Mouse (Mus musculus) neural tube, embryonic 11.5 days (tissue): ENCODE data around the gene Cdon. TPM values are rescaled to one million over a fixed set of nuclear protein-coding genes. Genes with fewer than 3 reads are reported as not detected.
A peak's percentile ranks its signal among the peaks of the same experiment; 100 is the strongest.

ENCODE experiments used
- ATAC-seq: fragments of 200-750 bp; cut with Nextera tagmentation; 2 replicates; pipeline ENCODE4 v1.8.0; 2017; ENCODE audit warnings: moderate number of reproducible peaks, mild to moderate bottlenecking, moderate TSS enrichment, moderate library complexity; ENCODE audit not compliant: insufficient read depth, low FRiP score, low TSS enrichment
- DNase-seq: peaks from one replicate; pipeline ENCODE4 v3.0.0-alpha.2; 2015; ENCODE audit warnings: low spot score
- H3K27ac ChIP-seq: fragments of 300-500 bp; sonication (generic); 2 replicates; pipeline ENCODE4 v1.5.1; 2014; ENCODE audit warnings: low read depth, mild to moderate bottlenecking, low read length
- H3K27me3 ChIP-seq: fragments of 300-500 bp; sonication (generic); 2 replicates; pipeline ENCODE4 v1.6.1; 2014; ENCODE audit warnings: mild to moderate bottlenecking, low read length, mixed read lengths; ENCODE audit not compliant: control insufficient read depth, insufficient read depth
- H3K36me3 ChIP-seq: fragments of 300-500 bp; sonication (generic); 2 replicates; pipeline ENCODE4 v1.6.1; 2014; ENCODE audit warnings: mild to moderate bottlenecking, low read length, moderate library complexity, mixed read lengths; ENCODE audit not compliant: control insufficient read depth, insufficient read depth
- H3K4me1 ChIP-seq: fragments of 300-500 bp; sonication (generic); 2 replicates; pipeline ENCODE4 v1.6.1; 2014; ENCODE audit warnings: low read length, mixed read lengths; ENCODE audit not compliant: control insufficient read depth, insufficient read depth
- H3K4me2 ChIP-seq: fragments of 300-500 bp; sonication (generic); 2 replicates; pipeline ENCODE4 v1.6.1; 2014; ENCODE audit warnings: low read depth, mild to moderate bottlenecking, moderate library complexity
- H3K4me3 ChIP-seq: fragments of 300-500 bp; sonication (generic); 2 replicates; pipeline ENCODE4 v1.5.1; 2014; ENCODE audit warnings: low read depth, low read length
- H3K9ac ChIP-seq: fragments of 300-500 bp; sonication (generic); 2 replicates; pipeline ENCODE4 v1.6.1; 2014; ENCODE audit warnings: mild to moderate bottlenecking, low read length
- H3K9me3 ChIP-seq: fragments of 300-500 bp; sonication (generic); 2 replicates; pipeline ENCODE4 v1.6.1; 2016; ENCODE audit warnings: low read length; ENCODE audit not compliant: control insufficient read depth
- WGBS: fragments of 180-500 bp; shearing (Covaris S2); extraction: QIAGEN DNeasy Blood & Tissue Kit; methylation state at CpG from one replicate; pipeline ENCODE4 v1.1.7; 2014; 5-methylcytosine and 5-hydroxymethylcytosine counted together
- polyA plus RNA-seq: library from polyadenylated mRNA; unstranded; fragments of >200 nt; fragmentation: Nextera tagmentation; extraction: Ambion mirVana; gene quantifications from 2 replicates; pipeline ENCODE4 v1.2.1, GENCODE M21; 2014

Cdon gene
- polyA plus RNA-seq, result 8.5 and 11.5 TPM in 2 replicates

GRCm38 (mm10) chr9:35420805-35421719, at the start of gene Cdon:
TSS of gene Cdon (plus strand) at chr9:35421128.
- Histone ChIP-seq H3K4me3 (peak within 1 kb of the TSS; percentile 93), H3K36me3 (no peaks in the 10 kb centered on the region), H3K27me3 (no peaks in the 10 kb centered on the region), H3K4me2 (peak within 1 kb of the TSS; percentile 69), H3K27ac (peak within 1 kb of the TSS; percentile 99), H3K9me3 (no peaks in the 10 kb centered on the region), H3K4me1 (peaks cover 13% of the 10 kb centered on the region), H3K9ac (peak within 1 kb of the TSS; percentile 96)
- ATAC-seq (peak; percentile 91), DNase-seq (peak; percentile 95)
- under 1% methylated on average over 76 of the region's 97 CpGs for WGBS

- H3K27ac ChIP-seq, result peak overlapping the region; percentile 74
Observed at GRCm38 (mm10) chr9:35372324-35373101, 48.4 kb upstream of the Cdon start.

GRCm38 (mm10) chr9:35377916-35378315, 43.0 kb upstream of the Cdon start:
- ATAC-seq (no peak), DNase-seq (no peak)
- no peak overlapping the region for H3K4me2 ChIP-seq
- no peak overlapping the region for H3K9ac ChIP-seq
- peaks cover 3% of the 10 kb centered on the region for H3K4me1 ChIP-seq
- WGBS, result 87% methylated on average over 2 of the region's 2 CpGs
- H3K36me3 ChIP-seq, result no peaks in the 10 kb centered on the region
- H3K27ac ChIP-seq, result no peak overlapping the region
- H3K9me3 ChIP-seq, result no peaks in the 10 kb centered on the region
- H3K4me3 ChIP-seq, result no peak overlapping the region
- no peaks in the 10 kb centered on the region for H3K27me3 ChIP-seq

More at GRCm38 (mm10) chr9:35372324-35373101, 48.4 kb upstream of the Cdon start:
- DNase-seq (peak; percentile 83), ATAC-seq (peak; percentile 90)
- H3K27me3 ChIP-seq, result no peaks in the 10 kb centered on the region
- H3K4me3 ChIP-seq, result no peak overlapping the region
- 6% methylated on average over 9 of the region's 9 CpGs for WGBS
- no peaks in the 10 kb centered on the region for H3K9me3 ChIP-seq
- H3K4me2 ChIP-seq, result peak overlapping the region; percentile 19; the same call in 1 of the 2 replicates
- no peaks in the 10 kb centered on the region for H3K36me3 ChIP-seq
- H3K9ac ChIP-seq, result no peak overlapping the region
- peaks cover 13% of the 10 kb centered on the region for H3K4me1 ChIP-seq

GRCm38 (mm10) chr9:35378991-35379390, 41.9 kb upstream of the Cdon start:
- H3K4me1 ChIP-seq, result no peaks in the 10 kb centered on the region
- DNase-seq (no peak), ATAC-seq (no peak)
- H3K4me3 ChIP-seq, result no peak overlapping the region
- 60% methylated on average over 3 of the region's 3 CpGs for WGBS
- H3K9ac ChIP-seq, result no peak overlapping the region
- no peak overlapping the region for H3K4me2 ChIP-seq
- H3K27me3 ChIP-seq, result no peaks in the 10 kb centered on the region
- no peak overlapping the region for H3K27ac ChIP-seq
- H3K9me3 ChIP-seq, result no peaks in the 10 kb centered on the region
- H3K36me3 ChIP-seq, result no peaks in the 10 kb centered on the region

- H3K4me2 ChIP-seq, result no peak overlapping the region
- H3K9ac ChIP-seq, result no peak overlapping the region
- ATAC-seq, result no peak
- H3K4me3 ChIP-seq, result no peak overlapping the region
- 69% methylated on average over 7 of the region's 7 CpGs for whole genome bisulfite sequencing
- no peaks in the 10 kb centered on the region for H3K36me3 ChIP-seq
- peaks cover 2% of the 10 kb centered on the region; the same call in 1 of the 2 replicates for H3K4me1 ChIP-seq
- no peak overlapping the region for H3K27ac ChIP-seq
- no peaks in the 10 kb centered on the region for H3K9me3 ChIP-seq
- no peaks in the 10 kb centered on the region for H3K27me3 ChIP-seq
- no peak for DNase-seq
Observed at GRCm38 (mm10) chr9:35399896-35400295, 21.0 kb upstream of the Cdon start.

- H3K9ac ChIP-seq, result no peak overlapping the region
- H3K4me3 ChIP-seq, result no peak overlapping the region
- WGBS, result 14% methylated on average over 7 of the region's 7 CpGs
- peaks cover 2% of the 10 kb centered on the region; the same call in 1 of the 2 replicates for H3K4me1 ChIP-seq
- no peaks in the 10 kb centered on the region for H3K36me3 ChIP-seq
- no peak overlapping the region for H3K27ac ChIP-seq
- no peaks in the 10 kb centered on the region for H3K27me3 ChIP-seq
- no peaks in the 10 kb centered on the region for H3K9me3 ChIP-seq
- DNase-seq, result no peak
- ATAC-seq, result no peak
- H3K4me2 ChIP-seq, result no peak overlapping the region
Observed at GRCm38 (mm10) chr9:35400398-35400797, 20.5 kb upstream of the Cdon start.

- Histone ChIP-seq H3K27me3 (no peaks in the 10 kb centered on the region), H3K4me3 (no peak overlapping the region), H3K9me3 (no peaks in the 10 kb centered on the region), H3K27ac (no peak overlapping the region), H3K4me1 (peaks cover 2% of the 10 kb centered on the region; the same call in 1 of the 2 replicates), H3K4me2 (no peak overlapping the region), H3K9ac (no peak overlapping the region), H3K36me3 (no peaks in the 10 kb centered on the region)
- ATAC-seq (no peak), DNase-seq (peak; percentile 45)
- 3% methylated on average over 9 of the region's 9 CpGs for WGBS
Observed at GRCm38 (mm10) chr9:35400831-35401230, 20.1 kb upstream of the Cdon start.

GRCm38 (mm10) chr9:35402584-35402991, 18.3 kb upstream of the Cdon start:
- no peak overlapping the region for H3K4me3 ChIP-seq
- H3K4me1 ChIP-seq, result peaks cover 2% of the 10 kb centered on the region; the same call in 1 of the 2 replicates
- 28% methylated on average over 4 of the region's 4 CpGs for WGBS
- no peaks in the 10 kb centered on the region for H3K9me3 ChIP-seq
- no peak overlapping the region for H3K27ac ChIP-seq
- no peak overlapping the region for H3K9ac ChIP-seq
- no peak for DNase-seq
- no peak overlapping the region for H3K4me2 ChIP-seq
- H3K36me3 ChIP-seq, result no peaks in the 10 kb centered on the region
- peak; percentile 74 for ATAC-seq
- H3K27me3 ChIP-seq, result no peaks in the 10 kb centered on the region
